Mouse (Mus musculus): ENCODE data around the gene Macf1. TPM values are rescaled to one million over a fixed set of nuclear protein-coding genes. Genes with fewer than 3 reads are reported as not detected.

Gene Macf1
- total and polyA plus RNA-seq, 3 experiments, result 71.4 to 223 (median 222) TPM

DNA sequence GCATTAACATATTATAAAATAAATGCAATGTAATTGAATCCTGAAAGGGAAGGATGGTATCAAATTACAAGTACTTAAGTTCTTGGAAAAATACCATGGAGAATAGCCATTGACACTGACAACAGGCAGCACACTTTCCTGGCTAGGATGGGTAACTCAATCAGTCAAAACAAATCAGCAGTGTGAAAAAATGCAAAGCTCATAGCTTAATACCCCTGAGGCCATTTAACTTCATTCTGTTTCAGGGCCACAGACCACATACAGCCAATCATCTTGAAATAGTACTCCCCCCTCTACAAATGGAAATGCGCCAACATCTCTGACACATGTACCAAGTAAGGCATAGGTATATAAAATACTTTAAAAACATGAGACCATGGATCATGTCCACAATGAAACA, 281.9 kb downstream of the Macf1 start:
- Histone ChIP-seq H3K27ac (peak overlapping the region; percentile 36), H3K79me2 (replicated peaks; ENCODE audit: control insufficient read depth, insufficient read depth, low read length) (peaks cover 1% of the 10 kb centered on the region; the same call in 1 of the 2 replicates), H3K4me3 (no peak overlapping the region), H3K9ac (ENCODE audit: low read depth, low read length) (no peak overlapping the region), H3K4me1 (ENCODE audit: control insufficient read depth, insufficient read depth, low read length) (peaks cover 17% of the 10 kb centered on the region), H3K27me3 (ENCODE audit: control insufficient read depth, insufficient read depth, low read length) (no peaks in the 10 kb centered on the region), H3K36me3 (ENCODE audit: control insufficient read depth, insufficient read depth, low read length) (peaks cover 71% of the 10 kb centered on the region)
- WGBS, result 71% methylated on average over 1 of the region's 1 CpGs
- intact Hi-C loops (cut with DNase I), result no loop called here
- DNase-seq, result no peak
- TF ChIP-seq CTCF (IDR thresholded peaks at IDR 0.05), result no peak
- TF ChIP-seq POLR2A (IDR thresholded peaks at IDR 0.05; ENCODE audit: insufficient read depth, low read depth, low read length), result no peak
- TF ChIP-seq EP300 (IDR thresholded peaks at IDR 0.05; ENCODE audit: insufficient read depth, low read depth, low read length), result no peak

DNA sequence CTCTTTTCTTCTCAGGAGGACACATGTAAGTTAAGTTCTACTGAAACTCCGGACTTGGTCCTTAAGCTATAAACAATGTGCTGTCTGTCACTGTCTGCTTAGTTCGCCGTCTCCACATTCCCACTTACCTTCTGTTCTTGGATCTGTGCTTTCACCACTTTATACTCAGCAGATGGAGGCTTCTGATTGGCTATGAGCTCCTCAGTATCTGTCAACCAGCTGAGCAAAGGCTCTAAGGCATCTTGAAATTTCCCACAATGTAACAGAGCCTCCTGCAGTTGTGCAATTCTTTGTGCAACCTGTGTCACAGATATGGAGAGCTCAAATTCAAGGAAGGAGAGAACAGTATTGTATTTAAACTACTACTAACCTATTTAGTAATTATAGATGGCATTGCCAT, 282.9 kb downstream of the Macf1 start:
- no peak for DNase-seq
- TF ChIP-seq EP300 (IDR thresholded peaks at IDR 0.05; ENCODE audit: insufficient read depth, low read depth, low read length) (no peak), POLR2A (IDR thresholded peaks at IDR 0.05; ENCODE audit: insufficient read depth, low read depth, low read length) (no peak), CTCF (IDR thresholded peaks at IDR 0.05) (no peak)

DNA sequence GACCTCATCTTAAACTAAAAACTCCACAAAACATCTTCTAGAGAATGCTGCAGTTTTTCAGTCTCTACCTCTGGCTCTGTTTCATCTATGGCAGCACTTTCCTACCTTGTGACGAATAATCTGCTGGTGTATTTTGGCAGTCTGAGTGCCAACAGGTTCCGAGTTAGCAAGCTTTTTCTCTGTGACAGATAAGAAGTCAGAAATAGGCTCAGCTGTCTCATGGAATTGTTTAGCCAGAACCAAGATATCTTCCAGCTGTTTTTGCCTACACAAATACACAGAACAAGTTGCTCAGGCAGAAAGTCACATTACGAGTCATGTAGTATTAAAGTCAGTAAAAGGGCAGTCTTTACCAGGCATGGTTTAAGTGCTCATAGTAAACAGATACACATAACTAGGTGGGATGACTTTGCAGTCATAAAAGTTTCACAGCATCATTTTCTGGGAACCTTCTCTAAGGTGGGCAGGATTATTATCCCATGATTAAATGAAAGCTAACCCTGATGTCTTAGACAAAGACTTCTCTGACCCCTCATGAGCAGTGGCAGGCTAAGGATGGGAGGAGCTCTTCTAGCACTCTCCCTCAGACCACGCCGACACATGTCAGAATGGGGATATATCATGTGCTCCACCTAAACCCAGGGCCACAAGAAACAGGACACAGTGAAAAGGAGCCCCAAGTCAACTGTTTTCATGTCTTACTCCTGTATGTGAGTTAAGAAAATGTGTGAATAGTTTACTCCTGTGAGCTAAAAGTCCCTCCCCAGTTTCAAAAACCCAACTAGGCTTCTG, 286.3 kb downstream of the Macf1 start:
- Histone ChIP-seq H3K4me3 (no peak overlapping the region), H3K27me3 (ENCODE audit: control insufficient read depth, insufficient read depth, low read length) (no peaks in the 10 kb centered on the region), H3K79me2 (replicated peaks; ENCODE audit: control insufficient read depth, insufficient read depth, low read length) (0 out of 2 replicates have a peak, but pooled peaks cover 1% of the 10 kb centered on the region), H3K4me1 (ENCODE audit: control insufficient read depth, insufficient read depth, low read length) (peaks cover 13% of the 10 kb centered on the region), H3K27ac (peak overlapping the region; percentile 78), H3K36me3 (ENCODE audit: control insufficient read depth, insufficient read depth, low read length) (peaks cover 51% of the 10 kb centered on the region), H3K9ac (ENCODE audit: low read depth, low read length) (no peak overlapping the region)
- intact Hi-C loops (cut with DNase I), result no loop called here
- TF ChIP-seq CTCF (IDR thresholded peaks at IDR 0.05), result no peak
- no peak for TF ChIP-seq POLR2A (IDR thresholded peaks at IDR 0.05; ENCODE audit: insufficient read depth, low read depth, low read length)
- TF ChIP-seq EP300 (IDR thresholded peaks at IDR 0.05; ENCODE audit: insufficient read depth, low read depth, low read length), result no peak
- peak in 1 of 2 experiments; percentile 30 for DNase-seq
- 57% methylated on average over 5 of the region's 5 CpGs for WGBS

More for the DNA sequence above, 282.9 kb downstream of the Macf1 start:
- Histone ChIP-seq H3K4me1 (ENCODE audit: control insufficient read depth, insufficient read depth, low read length) (peaks cover 18% of the 10 kb centered on the region), H3K36me3 (ENCODE audit: control insufficient read depth, insufficient read depth, low read length) (peaks cover 68% of the 10 kb centered on the region), H3K27ac (no peak overlapping the region), H3K27me3 (ENCODE audit: control insufficient read depth, insufficient read depth, low read length) (no peaks in the 10 kb centered on the region), H3K9ac (ENCODE audit: low read depth, low read length) (no peak overlapping the region), H3K4me3 (no peak overlapping the region), H3K79me2 (replicated peaks; ENCODE audit: control insufficient read depth, insufficient read depth, low read length) (peaks cover 1% of the 10 kb centered on the region; the same call in 1 of the 2 replicates)
- intact Hi-C loops (cut with DNase I), result no loop called here
- 56% methylated on average over 3 of the region's 3 CpGs for WGBS

DNA sequence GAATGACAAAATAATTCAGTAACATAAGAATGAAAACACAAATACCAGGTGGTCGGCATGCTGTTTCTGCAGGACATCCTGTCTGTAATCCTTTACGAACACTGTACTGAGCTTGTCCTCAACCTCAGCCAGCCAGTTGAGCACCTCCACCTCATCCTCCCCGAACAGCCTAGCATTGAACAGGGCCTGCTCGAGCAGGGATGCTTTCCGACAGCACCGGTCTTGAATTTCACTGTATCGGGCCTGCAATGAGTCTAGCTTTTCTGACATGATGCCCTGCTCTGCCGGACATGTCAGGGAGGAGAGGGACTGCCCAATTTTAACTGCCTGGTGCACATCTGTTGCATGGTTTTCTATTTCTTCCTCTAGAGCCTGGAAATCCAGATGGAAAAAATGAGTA, 287.1 kb downstream of the Macf1 start:
- Histone ChIP-seq H3K4me3 (no peak overlapping the region), H3K27me3 (ENCODE audit: control insufficient read depth, insufficient read depth, low read length) (no peaks in the 10 kb centered on the region), H3K4me1 (ENCODE audit: control insufficient read depth, insufficient read depth, low read length) (peaks cover 11% of the 10 kb centered on the region), H3K36me3 (ENCODE audit: control insufficient read depth, insufficient read depth, low read length) (peaks cover 47% of the 10 kb centered on the region), H3K79me2 (replicated peaks; ENCODE audit: control insufficient read depth, insufficient read depth, low read length) (0 out of 2 replicates have a peak, but pooled peaks cover 1% of the 10 kb centered on the region), H3K9ac (ENCODE audit: low read depth, low read length) (no peak overlapping the region), H3K27ac (peak overlapping the region; percentile 78; the same call in 1 of the 2 replicates)
- intact Hi-C loops (cut with DNase I), result no loop called here
- no peak for DNase-seq
- TF ChIP-seq CTCF (IDR thresholded peaks at IDR 0.05) (no peak), POLR2A (IDR thresholded peaks at IDR 0.05; ENCODE audit: insufficient read depth, low read depth, low read length) (no peak), EP300 (IDR thresholded peaks at IDR 0.05; ENCODE audit: insufficient read depth, low read depth, low read length) (no peak)
- WGBS, result 82% methylated on average over 8 of the region's 8 CpGs

DNA sequence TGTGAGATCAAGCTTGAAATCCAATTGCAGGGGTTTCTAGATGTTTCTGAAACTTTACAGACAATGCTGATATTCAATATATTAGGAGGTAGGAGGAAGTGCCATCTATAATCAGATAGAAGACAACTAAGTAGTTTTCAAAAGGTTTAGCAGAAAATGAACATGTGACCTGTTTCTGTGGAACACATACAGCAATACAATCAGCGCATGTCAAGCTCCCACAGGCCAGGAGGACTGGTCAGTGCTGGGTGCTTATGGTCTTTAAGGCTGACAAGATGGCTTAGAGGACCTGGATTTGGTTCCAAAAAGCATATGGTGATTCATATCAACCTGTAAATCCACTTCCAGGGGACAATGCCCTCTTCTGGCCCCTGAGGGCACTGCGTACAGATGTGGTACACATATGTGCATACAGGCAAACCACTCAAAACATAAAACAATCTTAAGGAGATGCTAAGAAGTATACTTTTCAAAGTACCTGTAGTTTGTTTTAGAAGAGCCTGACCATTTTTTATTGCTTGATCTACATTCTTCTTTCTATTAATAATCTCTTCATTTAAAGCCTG, 288.6 kb downstream of the Macf1 start:
- H3K9ac ChIP-seq (ENCODE audit: low read depth, low read length), result no peak overlapping the region
- intact Hi-C loops (cut with DNase I), result no loop called here
- no peak overlapping the region for H3K4me3 ChIP-seq
- no peaks in the 10 kb centered on the region for H3K27me3 ChIP-seq (ENCODE audit: control insufficient read depth, insufficient read depth, low read length)
- peaks cover 10% of the 10 kb centered on the region for H3K4me1 ChIP-seq (ENCODE audit: control insufficient read depth, insufficient read depth, low read length)
- H3K27ac ChIP-seq, result no peak overlapping the region
- no peaks in the 10 kb centered on the region for H3K79me2 ChIP-seq (replicated peaks; ENCODE audit: control insufficient read depth, insufficient read depth, low read length)
- 94% methylated on average over 2 of the region's 2 CpGs for WGBS
- TF ChIP-seq CTCF (IDR thresholded peaks at IDR 0.05), result peak; percentile 52
- no peak for TF ChIP-seq EP300 (IDR thresholded peaks at IDR 0.05; ENCODE audit: insufficient read depth, low read depth, low read length)
- no peak for DNase-seq
- H3K36me3 ChIP-seq (ENCODE audit: control insufficient read depth, insufficient read depth, low read length), result peaks cover 38% of the 10 kb centered on the region

DNA sequence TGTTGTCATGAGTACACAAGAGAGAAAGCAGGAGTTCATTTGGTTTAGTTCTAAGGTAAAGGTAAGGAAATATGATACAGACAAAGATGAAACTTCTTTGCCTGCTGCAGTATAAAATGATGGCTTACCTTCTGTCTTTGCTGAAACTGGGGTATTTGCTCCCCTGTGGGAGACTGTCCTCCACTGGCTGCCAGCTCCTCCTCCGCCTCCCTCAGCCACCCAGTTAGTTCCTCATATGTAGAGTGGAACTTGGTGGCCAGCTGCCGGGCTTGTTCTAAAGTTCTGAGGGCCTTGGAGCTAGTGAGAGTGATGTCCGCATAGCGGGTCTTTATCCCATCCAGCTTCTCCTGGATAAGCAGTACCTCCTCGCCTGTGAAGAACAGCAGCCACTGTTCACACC, 289.3 kb downstream of the Macf1 start:
- Histone ChIP-seq H3K9ac (ENCODE audit: low read depth, low read length) (no peak overlapping the region), H3K36me3 (ENCODE audit: control insufficient read depth, insufficient read depth, low read length) (peaks cover 36% of the 10 kb centered on the region), H3K27me3 (ENCODE audit: control insufficient read depth, insufficient read depth, low read length) (no peaks in the 10 kb centered on the region), H3K27ac (no peak overlapping the region), H3K79me2 (replicated peaks; ENCODE audit: control insufficient read depth, insufficient read depth, low read length) (no peaks in the 10 kb centered on the region), H3K4me3 (no peak overlapping the region), H3K4me1 (ENCODE audit: control insufficient read depth, insufficient read depth, low read length) (peaks cover 8% of the 10 kb centered on the region)
- intact Hi-C loops (cut with DNase I), result no loop called here
- no peak for TF ChIP-seq POLR2A (IDR thresholded peaks at IDR 0.05; ENCODE audit: insufficient read depth, low read depth, low read length)
- WGBS, result 93% methylated on average over 5 of the region's 5 CpGs
- DNase-seq, result no peak
